Mouse (Mus musculus): ENCODE results near the gene Thra.

- no peak for TF ChIP-seq POLR2A (IDR thresholded peaks at IDR 0.05; ENCODE audit: extremely low read depth, insufficient read depth, low read length)
- TF ChIP-seq CTCF (IDR thresholded peaks at IDR 0.05; ENCODE audit: low read depth, low read length): no peak
Observed at GRCm38 (mm10) chr11:98698849-98699640, 41.4 kb upstream of the Thra start.
